Mouse (Mus musculus) kidney, adult 2 months (tissue): ENCODE data around the gene Pacrg.

Source experiments
- CTCF ChIP-seq: fragments of 200-500 bp; conservative IDR thresholded peaks from 2 replicates; pipeline ENCODE4 v1.5.1; 2011; ENCODE audit warnings: low read depth, mild to moderate bottlenecking, control low read depth, low read length, moderate library complexity, mixed read lengths; ENCODE audit not compliant: insufficient read depth, insufficient read length
- POLR2A ChIP-seq: fragments of 200-500 bp; IDR thresholded peaks from one replicate; pipeline ENCODE4 v1.6.1; 2011; ENCODE audit warnings: low read depth, low read length, control low read depth

- no peak for TF ChIP-seq CTCF
- TF ChIP-seq POLR2A, result no peak
Observed at GRCm38 (mm10) chr17:10373727-10374126, 466.4 kb downstream of the Pacrg start.
